Mouse (Mus musculus) neural tube, embryonic 15.5 days (tissue): ENCODE data around the gene Cerkl. TPM values are rescaled to one million over a fixed set of nuclear protein-coding genes. Genes with fewer than 3 reads are reported as not detected.

Source experiments
- ATAC-seq: fragments of 200-750 bp; cut with Nextera tagmentation; 2 replicates; pipeline ENCODE4 v1.8.0; 2017; ENCODE audit warnings: mild to moderate bottlenecking, moderate TSS enrichment, moderate library complexity; ENCODE audit not compliant: low FRiP score
- H3K27ac ChIP-seq: fragments of 300-500 bp; sonication (generic); replicated peaks from 2 replicates; pipeline ENCODE4 v1.5.1; 2015; ENCODE audit warnings: mild to moderate bottlenecking, inconsistent platforms
- H3K27me3 ChIP-seq: fragments of 300-500 bp; sonication (generic); replicated peaks from 2 replicates; pipeline ENCODE4 v1.6.1; 2015; ENCODE audit warnings: inconsistent platforms
- H3K36me3 ChIP-seq: fragments of 300-500 bp; sonication (generic); 2 replicates; pipeline ENCODE4 v1.6.1; 2015; ENCODE audit warnings: inconsistent platforms
- H3K4me1 ChIP-seq: fragments of 300-500 bp; sonication (generic); 2 replicates; pipeline ENCODE4 v1.6.1; 2015; ENCODE audit warnings: inconsistent platforms
- H3K4me2 ChIP-seq: fragments of 300-500 bp; sonication (generic); 2 replicates; pipeline ENCODE4 v1.6.1; 2015; ENCODE audit warnings: inconsistent platforms, mild to moderate bottlenecking, moderate library complexity
- H3K4me3 ChIP-seq: fragments of 300-500 bp; sonication (generic); replicated peaks from 2 replicates; pipeline ENCODE4 v1.5.1; 2015; ENCODE audit warnings: mild to moderate bottlenecking, inconsistent platforms
- H3K9ac ChIP-seq: fragments of 300-500 bp; sonication (generic); replicated peaks from 2 replicates; pipeline ENCODE4 v1.6.1; 2015; ENCODE audit warnings: mild to moderate bottlenecking, inconsistent platforms
- H3K9me3 ChIP-seq: fragments of 300-500 bp; sonication (generic); replicated peaks from 2 replicates; pipeline ENCODE4 v1.6.1; 2016; ENCODE audit warnings: inconsistent platforms
- WGBS: fragments of 180-500 bp; shearing (Covaris S2); methylation state at CpG from one replicate; pipeline ENCODE4 v1.1.7; 2015; ENCODE audit warnings: mixed read lengths; 5-methylcytosine and 5-hydroxymethylcytosine counted together
- polyA plus RNA-seq: library from polyadenylated mRNA; unstranded; fragments of >200 nt; fragmentation: Nextera tagmentation; extraction: Ambion mirVana; gene quantifications from 2 replicates; pipeline ENCODE4 v1.2.1, GENCODE M21; 2015

Gene Cerkl
- polyA plus RNA-seq, 1 experiment from 2014 or later = 0.69 TPM

DNA sequence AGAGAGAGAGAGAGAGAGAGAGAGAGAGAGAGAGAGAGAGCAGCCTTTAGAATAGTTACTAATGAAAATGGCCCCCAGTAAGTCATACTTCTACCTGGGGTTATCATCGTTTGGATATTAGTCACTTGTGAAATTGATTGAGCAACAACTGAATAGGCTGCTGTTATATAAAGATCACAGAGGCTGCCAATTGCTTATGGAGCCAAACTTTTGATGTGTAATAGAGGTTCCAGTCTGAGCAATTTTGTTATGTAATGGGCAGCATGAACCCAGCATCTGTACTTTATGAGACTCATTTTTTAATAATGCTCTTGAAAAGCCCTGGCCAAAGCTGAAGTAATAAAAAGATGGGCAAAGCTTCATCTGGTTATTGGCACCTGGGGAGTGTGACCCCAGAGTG, 166.4 kb downstream of the Cerkl start:
- Histone ChIP-seq H3K4me1 (peaks cover 9% of the 10 kb centered on the region; the same call in 1 of the 2 replicates), H3K36me3 (no peaks in the 10 kb centered on the region), H3K27me3 (no peaks in the 10 kb centered on the region), H3K27ac (no peak overlapping the region), H3K9me3 (no peaks in the 10 kb centered on the region), H3K4me3 (no peak overlapping the region), H3K4me2 (no peak overlapping the region), H3K9ac (no peak overlapping the region)
- 64% methylated on average over 1 of the region's 1 CpGs for WGBS
- ATAC-seq = no peak

DNA sequence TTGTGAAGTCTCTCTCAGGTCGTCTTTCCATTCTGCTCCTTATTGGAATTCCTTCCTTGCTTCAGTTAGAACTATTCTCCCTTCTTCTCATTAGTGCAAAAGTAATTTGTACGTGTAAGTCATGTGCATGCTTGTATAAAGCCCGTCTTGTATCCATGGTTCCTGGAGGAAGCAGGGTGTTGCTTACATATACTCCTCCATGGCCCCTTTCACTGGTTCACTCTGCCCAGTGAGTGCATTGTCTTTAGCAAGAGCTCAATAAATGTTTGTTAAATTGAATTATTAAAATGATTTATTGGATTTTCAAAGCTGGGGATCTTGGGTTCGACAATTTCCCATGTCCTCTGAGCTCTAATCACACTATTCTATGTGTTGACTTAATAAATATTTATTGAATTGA, 172.4 kb downstream of the Cerkl start:
- H3K9me3 ChIP-seq = no peaks in the 10 kb centered on the region
- no peaks in the 10 kb centered on the region for H3K4me1 ChIP-seq
- H3K4me2 ChIP-seq = no peak overlapping the region
- H3K9ac ChIP-seq = no peak overlapping the region
- H3K36me3 ChIP-seq = no peaks in the 10 kb centered on the region
- no peaks in the 10 kb centered on the region for H3K27me3 ChIP-seq
- H3K4me3 ChIP-seq = no peak overlapping the region
- no peak overlapping the region for H3K27ac ChIP-seq
- WGBS = 79% methylated on average over 4 of the region's 4 CpGs
- no peak for ATAC-seq

Other genes with a start within 250 kb of the Cerkl start
- 2.8 and 10.3 TPM in 2 replicates for gene Itga4, start 201.4 kb downstream of the Cerkl start, polyA plus RNA-seq
- gene Neurod1, start within 50 bp of the Cerkl start, polyA plus RNA-seq = 11.0 and 16.9 TPM in 2 replicates
- gene Itprid2, start 178.6 kb upstream of the Cerkl start, polyA plus RNA-seq = 5.9 and 7.4 TPM in 2 replicates